Mouse (Mus musculus) testis, adult 2 months (tissue): ENCODE measurements around the gene 2010315B03Rik.
A peak's percentile ranks its signal among the peaks of the same experiment; 100 is the strongest.

Experiments used
- CTCF ChIP-seq: fragments of 200-500 bp; IDR thresholded peaks from 2 replicates; pipeline ENCODE4 v1.5.1; 2012; ENCODE audit warnings: low read depth, mild to moderate bottlenecking, inconsistent platforms, low read length, moderate library complexity; ENCODE audit not compliant: control insufficient read depth, insufficient read depth, insufficient replicate concordance
- POLR2A ChIP-seq: fragments of 200-500 bp; IDR thresholded peaks from 2 replicates; pipeline ENCODE4 v1.6.1; 2012; ENCODE audit warnings: low read depth, mild to moderate bottlenecking, inconsistent platforms, low read length, moderate library complexity; ENCODE audit not compliant: control insufficient read depth

- TF ChIP-seq POLR2A: peak; percentile 43; the same call in 1 of the 2 replicates
- no peak for TF ChIP-seq CTCF
Measured at GRCm38 (mm10) chr9:124312171-124313142, at the start of gene 2010315B03Rik.
